Mouse (Mus musculus) cerebral cortex, adult 2 months (tissue): Measurements from ENCODE around the gene Syce1l.

Experiments used
- WGBS: fragments of 180-500 bp; shearing (Covaris S2); methylation state at CpG from one replicate; pipeline ENCODE4 v1.1.7; 2018; 5-methylcytosine and 5-hydroxymethylcytosine counted together

The Syce1l gene

GRCm38 (mm10) chr8:113673300-113673699 lies 30.3 kb downstream of the Syce1l start:
- 80% methylated on average over 3 of the region's 3 CpGs for WGBS

GRCm38 (mm10) chr8:113674611-113675010 lies 31.6 kb downstream of the Syce1l start:
- WGBS = 83% methylated on average over 3 of the region's 3 CpGs

- WGBS = 61% methylated on average over 2 of the region's 2 CpGs
Observed at GRCm38 (mm10) chr8:113675281-113675680, 32.3 kb downstream of the Syce1l start.

- WGBS = 87% methylated on average over 1 of the region's 1 CpGs
Observed at GRCm38 (mm10) chr8:113676811-113677210, 33.8 kb downstream of the Syce1l start.

GRCm38 (mm10) chr8:113679361-113679760 lies 36.3 kb downstream of the Syce1l start:
- 73% methylated on average over 3 of the region's 3 CpGs for WGBS

- WGBS = 47% methylated on average over 17 of the region's 17 CpGs
Observed at GRCm38 (mm10) chr8:113687889-113688542, 45.0 kb downstream of the Syce1l start.

GRCm38 (mm10) chr8:113688543-113688915 lies 45.5 kb downstream of the Syce1l start:
- WGBS = 79% methylated on average over 8 of the region's 8 CpGs

GRCm38 (mm10) chr8:113691622-113692343 lies 48.8 kb downstream of the Syce1l start:
- 50% methylated on average over 14 of the region's 14 CpGs for WGBS

- 76% methylated on average over 7 of the region's 7 CpGs for WGBS
Observed at GRCm38 (mm10) chr8:113704968-113705367, 62.0 kb downstream of the Syce1l start.
